Mouse (Mus musculus) MEL (cell line): Measurements from ENCODE around the gene Kctd5. TPM values are rescaled to one million over a fixed set of nuclear protein-coding genes. Genes with fewer than 3 reads are reported as not detected.

ENCODE experiments used
- DNase-seq: peaks from one replicate; pipeline ENCODE4 v3.0.0; 2011; ENCODE audit warnings: low read depth, low spot score
- H3K27ac ChIP-seq: 2 replicates; pipeline ENCODE4 v1.5.1; 2012; ENCODE audit warnings: low read depth, mild to moderate bottlenecking, control low read depth, low read length, moderate library complexity; ENCODE audit not compliant: control insufficient read depth
- H3K27me3 ChIP-seq, 2 experiments: fragments of 150-350 bp in 1 of 2; sonication (generic) in 1 of 2; 2 replicates each; pipeline ENCODE4 v1.6.1; 2012; ENCODE audit warnings: low read length in 2 of 2, mild to moderate bottlenecking in 2 of 2, improper control_type of control experiment in 1 of 2, moderate library complexity in 1 of 2; ENCODE audit not compliant: insufficient read depth in 2 of 2, control insufficient read depth in 1 of 2
- H3K36me3 ChIP-seq, 2 experiments: 2 replicates each; pipeline ENCODE4 v1.6.1; 2012 to 2014; ENCODE audit warnings: low read length in 2 of 2, improper control_type of control experiment in 1 of 2, inconsistent platforms in 1 of 2, mild to moderate bottlenecking in 1 of 2; ENCODE audit not compliant: insufficient read depth in 2 of 2, control insufficient read depth in 1 of 2
- H3K4me1 ChIP-seq, 2 experiments: fragments of 150-350 bp in 1 of 2; sonication (generic) in 1 of 2; 2 replicates each; pipeline ENCODE4 v1.6.1; 2012; ENCODE audit warnings: low read length in 2 of 2, improper control_type of control experiment in 1 of 2, mild to moderate bottlenecking in 1 of 2; ENCODE audit not compliant: insufficient read depth in 2 of 2, control insufficient read depth in 1 of 2
- H3K4me3 ChIP-seq, 2 experiments: fragments of 150-350 bp in 1 of 2; sonication (generic) in 1 of 2; 2 replicates each; pipeline ENCODE4 v1.5.1; 2012; ENCODE audit warnings: low read depth in 2 of 2, low read length in 2 of 2, mild to moderate bottlenecking in 2 of 2, moderate library complexity in 2 of 2, control low read depth in 1 of 2, improper control_type of control experiment in 1 of 2; ENCODE audit not compliant: control insufficient read depth in 1 of 2, insufficient read depth in 1 of 2
- H3K79me2 ChIP-seq: 2 replicates; pipeline ENCODE4 v1.6.1; 2012; ENCODE audit warnings: mild to moderate bottlenecking, low read length, moderate library complexity; ENCODE audit not compliant: control insufficient read depth, poor library complexity, insufficient read depth
- H3K9ac ChIP-seq: 2 replicates; pipeline ENCODE4 v1.6.1; 2012; ENCODE audit warnings: low read depth, mild to moderate bottlenecking, control low read depth, low read length, moderate library complexity; ENCODE audit not compliant: control insufficient read depth, poor library complexity, severe bottlenecking
- H3K9me3 ChIP-seq: fragments of 150-350 bp; sonication (generic); replicated peaks from 2 replicates; pipeline ENCODE4 v1.6.1; 2012; ENCODE audit warnings: mild to moderate bottlenecking, low read length, improper control_type of control experiment, moderate library complexity; ENCODE audit not compliant: insufficient read depth
- CHD1 ChIP-seq: IDR thresholded peaks from 2 replicates; pipeline ENCODE4 v1.6.1; 2012; ENCODE audit warnings: low read depth, mild to moderate bottlenecking, inconsistent platforms, low read length, improper control_type of control experiment
- CTCF ChIP-seq, 3 experiments: IDR thresholded peaks in 2 of 3; conservative IDR thresholded peaks in 1 of 3; 2 replicates each; pipeline ENCODE4 v1.5.1; 2011 to 2012; ENCODE audit warnings: low read length in 3 of 3, low read depth in 2 of 3, mild to moderate bottlenecking in 2 of 3, improper control_type of control experiment in 1 of 3, inconsistent platforms in 1 of 3, mixed read lengths in 1 of 3, moderate library complexity in 1 of 3; ENCODE audit not compliant: control insufficient read depth in 1 of 3, insufficient read depth in 1 of 3, poor library complexity in 1 of 3, severe bottlenecking in 1 of 3
- E2F4 ChIP-seq: IDR thresholded peaks from 2 replicates; pipeline ENCODE4 v1.6.1; 2011; ENCODE audit warnings: low read depth, low read length, improper control_type of control experiment, borderline replicate concordance
- ELF1 ChIP-seq: IDR thresholded peaks from 2 replicates; pipeline ENCODE4 v1.6.1; 2014; ENCODE audit warnings: low read depth, mild to moderate bottlenecking, inconsistent platforms, low read length, improper control_type of control experiment, moderate library complexity
- EP300 ChIP-seq, 2 experiments: IDR thresholded peaks; 2 replicates each; pipeline ENCODE4 v1.6.1; 2011; ENCODE audit warnings: improper control_type of control experiment in 2 of 2, low read length in 2 of 2, low read depth in 1 of 2, mild to moderate bottlenecking in 1 of 2
- ETS1 ChIP-seq: IDR thresholded peaks from 2 replicates; pipeline ENCODE4 v1.6.1; 2012; ENCODE audit warnings: low read depth, mild to moderate bottlenecking, inconsistent platforms, low read length, improper control_type of control experiment, moderate library complexity
- GATA1 ChIP-seq: IDR thresholded peaks from 2 replicates; pipeline ENCODE4 v1.6.1; 2011; ENCODE audit warnings: low read depth, low read length, improper control_type of control experiment
- HCFC1 ChIP-seq: IDR thresholded peaks from 2 replicates; pipeline ENCODE4 v1.6.1; 2012; ENCODE audit warnings: low read depth, mild to moderate bottlenecking, inconsistent platforms, low read length, improper control_type of control experiment, moderate library complexity
- MEF2A ChIP-seq: IDR thresholded peaks from 2 replicates; pipeline ENCODE4 v1.6.1; 2014; ENCODE audit warnings: low read depth, mild to moderate bottlenecking, inconsistent platforms, low read length, improper control_type of control experiment; ENCODE audit not compliant: poor library complexity, insufficient replicate concordance, severe bottlenecking; ENCODE audit errors: extremely low read depth
- MYB ChIP-seq: IDR thresholded peaks from 2 replicates; pipeline ENCODE4 v1.6.1; 2011; ENCODE audit warnings: mild to moderate bottlenecking, low read depth, low read length, improper control_type of control experiment
- MYC ChIP-seq: IDR thresholded peaks from 2 replicates; pipeline ENCODE4 v1.6.1; 2011; ENCODE audit warnings: low read depth, mild to moderate bottlenecking, low read length, improper control_type of control experiment, moderate library complexity
- NELFE ChIP-seq: IDR thresholded peaks from 2 replicates; pipeline ENCODE4 v1.6.1; 2011; ENCODE audit warnings: low read depth, low read length, improper control_type of control experiment
- NRF1 ChIP-seq: IDR thresholded peaks from 2 replicates; pipeline ENCODE4 v1.6.1; 2014; ENCODE audit warnings: low read depth, mild to moderate bottlenecking, inconsistent platforms, low read length, improper control_type of control experiment, moderate library complexity; ENCODE audit not compliant: poor library complexity, insufficient read depth, severe bottlenecking
- POLR2A ChIP-seq, 2 experiments: IDR thresholded peaks; 2 replicates each; pipeline ENCODE4 v1.6.1; 2011 to 2012; ENCODE audit warnings: low read length in 2 of 2, mild to moderate bottlenecking in 2 of 2, control low read depth in 1 of 2, improper control_type of control experiment in 1 of 2, low read depth in 1 of 2, moderate library complexity in 1 of 2; ENCODE audit not compliant: control insufficient read depth in 1 of 2, insufficient read depth in 1 of 2, poor library complexity in 1 of 2
- POLR2AphosphoS2 ChIP-seq: IDR thresholded peaks from 2 replicates; pipeline ENCODE4 v1.6.1; 2011; ENCODE audit warnings: low read length, improper control_type of control experiment
- POLR2AphosphoS5 ChIP-seq: IDR thresholded peaks from 2 replicates; pipeline ENCODE4 v1.6.1; 2012; ENCODE audit warnings: low read depth, borderline replicate concordance, mild to moderate bottlenecking, inconsistent platforms, low read length, moderate library complexity, mixed read lengths
- RAD21 ChIP-seq: IDR thresholded peaks from 2 replicates; pipeline ENCODE4 v1.6.1; 2011; ENCODE audit warnings: mild to moderate bottlenecking, low read depth, low read length, improper control_type of control experiment
- SIN3A ChIP-seq: IDR thresholded peaks from 2 replicates; pipeline ENCODE4 v1.6.1; 2012; ENCODE audit warnings: low read length, improper control_type of control experiment, inconsistent platforms
- SMC3 ChIP-seq: IDR thresholded peaks from 2 replicates; pipeline ENCODE4 v1.6.1; 2011; ENCODE audit warnings: low read depth, low read length, improper control_type of control experiment
- TAL1 ChIP-seq: IDR thresholded peaks from 2 replicates; pipeline ENCODE4 v1.6.1; 2012; ENCODE audit warnings: mild to moderate bottlenecking, inconsistent platforms, low read length, moderate library complexity, mixed read lengths
- TBP ChIP-seq: IDR thresholded peaks from 2 replicates; pipeline ENCODE4 v1.8.0; 2011; ENCODE audit warnings: low read depth, low read length, improper control_type of control experiment
- TCF12 ChIP-seq: IDR thresholded peaks from 2 replicates; pipeline ENCODE4 v1.6.1; 2014; ENCODE audit warnings: low read depth, mild to moderate bottlenecking, inconsistent platforms, low read length, improper control_type of control experiment, moderate library complexity
- USF1 ChIP-seq: IDR thresholded peaks from 2 replicates; pipeline ENCODE4 v1.6.1; 2014; ENCODE audit warnings: low read depth, mild to moderate bottlenecking, inconsistent platforms, low read length, improper control_type of control experiment, moderate library complexity
- ZC3H11A ChIP-seq: IDR thresholded peaks from 2 replicates; pipeline ENCODE4 v1.6.1; 2012; ENCODE audit warnings: low read depth, mild to moderate bottlenecking, inconsistent platforms, low read length, improper control_type of control experiment
- ZMIZ1 ChIP-seq: IDR thresholded peaks from 2 replicates; pipeline ENCODE4 v1.6.1; 2012; ENCODE audit warnings: low read depth, mild to moderate bottlenecking, inconsistent platforms, low read length, improper control_type of control experiment, moderate library complexity
- ZNF384 ChIP-seq: IDR thresholded peaks from 2 replicates; pipeline ENCODE4 v1.6.1; 2012; ENCODE audit warnings: low read depth, mild to moderate bottlenecking, inconsistent platforms, low read length, improper control_type of control experiment
- polyA plus RNA-seq, 2 experiments: library from polyadenylated mRNA; stranded (reverse) in 1 of 2; unstranded in 1 of 2; fragments of >175 nt in 1 of 2; fragments of >200 nt in 1 of 2; gene quantifications; 2 replicates each; pipeline versions ENCODE4 v1.2.1 to v1.2.4; 2012; ENCODE audit warnings: low replicate concordance in 2 of 2, low read depth in 1 of 2; ENCODE audit not compliant: insufficient read length in 2 of 2, insufficient read depth in 1 of 2, missing spikeins in 1 of 2
- total RNA-seq: library from RNA; depleted of rRNA; stranded (reverse); fragments of 300-350 nt; gene quantifications from 2 replicates; pipeline ENCODE4 v1.2.3, GENCODE M21; 2012

The Kctd5 gene
- total and polyA plus RNA-seq, 3 experiments, result 20.2 to 33.2 TPM; not detected in 1

DNA sequence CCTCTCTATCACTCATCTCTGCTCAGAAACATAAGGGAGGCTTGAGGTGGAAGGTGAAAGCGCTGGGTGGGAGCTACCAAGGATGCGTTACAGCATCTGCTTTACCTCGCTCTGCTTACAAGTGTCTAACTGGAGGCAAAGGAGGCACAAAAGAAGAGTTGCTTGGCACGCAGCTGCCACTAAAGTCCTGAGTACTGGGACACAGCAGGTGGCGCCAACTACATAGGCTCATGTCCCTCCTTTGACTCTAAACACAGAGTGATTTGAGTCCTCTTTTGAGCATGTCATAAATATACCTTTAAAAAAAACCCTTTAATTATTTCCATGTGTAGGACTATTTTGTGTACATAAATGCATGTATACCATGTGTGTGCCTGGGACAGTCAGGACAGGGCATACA, 63.7 kb downstream of the Kctd5 start:
- Histone ChIP-seq H3K9me3 (no peaks in the 10 kb centered on the region), H3K27me3 (peaks cover 2% of the 10 kb centered on the region in 2 experiments; a peak in 3 of 4 replicates), H3K4me1 (peaks cover 10 to 19% of the 10 kb centered on the region in 2 experiments), H3K4me3 (no peak overlapping the region), H3K9ac (no peak overlapping the region), H3K36me3 (peaks cover 0 to 2% of the 10 kb centered on the region in 2 experiments; a peak in 1 of 4 replicates), H3K79me2 (no peaks in the 10 kb centered on the region), H3K27ac (no peak overlapping the region)
- TF ChIP-seq E2F4 (no peak), CHD1 (no peak), POLR2AphosphoS2 (no peak), TCF12 (no peak), MYB (no peak), NELFE (no peak), ELF1 (no peak), GATA1 (no peak), ZC3H11A (no peak), NRF1 (no peak), ZNF384 (no peak), SIN3A (no peak), ZMIZ1 (no peak), CTCF (IDR thresholded peaks at IDR 0.05 in 2 of 3, conservative IDR thresholded peaks at IDR 0.05 in 1 of 3; ENCODE audit: control insufficient read depth in 1 of 3, insufficient read depth in 1 of 3, low read depth in 2 of 3, low read length in 3 of 3, poor library complexity in 1 of 3, severe bottlenecking in 1 of 3) (no peak), POLR2A (IDR thresholded peaks at IDR 0.05; ENCODE audit: control insufficient read depth in 1 of 2, insufficient read depth in 1 of 2, low read depth in 1 of 2, low read length in 2 of 2, poor library complexity in 1 of 2) (no peak), ETS1 (no peak), MYC (no peak), POLR2AphosphoS5 (no peak), SMC3 (no peak), HCFC1 (no peak)
- no peak for DNase-seq

DNA sequence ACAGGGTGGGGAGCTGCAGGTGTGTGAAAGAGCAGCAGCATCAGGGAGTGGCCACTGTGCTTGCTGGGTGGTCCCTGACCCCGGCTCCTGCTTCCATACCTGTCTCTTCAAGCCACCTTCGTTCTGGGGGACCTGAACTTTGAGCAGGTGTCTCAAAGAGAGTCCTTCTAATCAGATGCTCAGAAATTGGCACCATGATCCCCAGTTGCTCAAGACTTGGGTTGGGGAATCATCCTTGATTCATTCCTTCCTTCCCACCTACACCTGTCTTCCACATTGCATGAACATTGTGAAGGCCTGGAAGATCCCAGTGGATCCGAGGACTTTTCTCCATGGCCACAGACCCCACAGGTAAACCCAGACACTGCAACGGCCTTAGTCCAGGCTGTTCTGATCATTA, 65.2 kb downstream of the Kctd5 start:
- TF ChIP-seq SIN3A, result no peak
- no peak for TF ChIP-seq TAL1
- TF ChIP-seq POLR2A (IDR thresholded peaks at IDR 0.05; ENCODE audit: control insufficient read depth in 1 of 2, insufficient read depth in 1 of 2, low read depth in 1 of 2, low read length in 2 of 2, poor library complexity in 1 of 2), result no peak
- no peak for TF ChIP-seq NRF1
- no peak for TF ChIP-seq SMC3
- TF ChIP-seq HCFC1, result no peak
- TF ChIP-seq CTCF (IDR thresholded peaks at IDR 0.05 in 2 of 3, conservative IDR thresholded peaks at IDR 0.05 in 1 of 3; ENCODE audit: control insufficient read depth in 1 of 3, insufficient read depth in 1 of 3, low read depth in 2 of 3, low read length in 3 of 3, poor library complexity in 1 of 3, severe bottlenecking in 1 of 3), result no peak
- TF ChIP-seq USF1, result no peak
- TF ChIP-seq NELFE, result no peak
- no peak for TF ChIP-seq EP300 (IDR thresholded peaks at IDR 0.05; ENCODE audit: low read depth in 1 of 2, low read length in 2 of 2)
- TF ChIP-seq TBP, result no peak
- no peak for TF ChIP-seq MYB
- TF ChIP-seq RAD21, result no peak
- TF ChIP-seq ETS1, result no peak
- TF ChIP-seq MEF2A, result no peak
- TF ChIP-seq ZNF384, result no peak
- Histone ChIP-seq H3K27ac (no peak overlapping the region), H3K79me2 (no peaks in the 10 kb centered on the region), H3K9ac (no peak overlapping the region), H3K4me3 (no peak overlapping the region), H3K9me3 (no peaks in the 10 kb centered on the region), H3K27me3 (peaks cover 2% of the 10 kb centered on the region in 2 experiments; a peak in 3 of 4 replicates), H3K36me3 (peaks cover 0 to 2% of the 10 kb centered on the region in 2 experiments; a peak in 1 of 4 replicates), H3K4me1 (peaks cover 10 to 19% of the 10 kb centered on the region in 2 experiments)
- DNase-seq, result no peak
